Mouse (Mus musculus) spleen, adult 2 months (tissue): ENCODE results near the gene Psors1c2. TPM values are rescaled to one million over a fixed set of nuclear protein-coding genes. Genes with fewer than 3 reads are reported as not detected.

Source experiments
- DNase-seq, 2 experiments: peaks; one replicate each; pipeline versions ENCODE4 v3.0.0 to v3.0.0-alpha.2; 2012 to 2021; ENCODE audit warnings: low spot score in 2 of 2, low read depth in 1 of 2
- H3K27ac ChIP-seq: fragments of 200-500 bp; 2 replicates; pipeline ENCODE4 v1.5.1; 2012; ENCODE audit warnings: low read length, inconsistent platforms; ENCODE audit not compliant: insufficient read depth
- H3K27me3 ChIP-seq: fragments of 200-500 bp; 2 replicates; pipeline ENCODE4 v1.6.1; 2012; ENCODE audit warnings: mild to moderate bottlenecking, moderate library complexity, low read length, inconsistent platforms; ENCODE audit not compliant: control insufficient read depth, insufficient read depth
- H3K36me3 ChIP-seq: fragments of 200-500 bp; 2 replicates; pipeline ENCODE4 v1.6.1; 2012; ENCODE audit warnings: mild to moderate bottlenecking, low read length, inconsistent platforms; ENCODE audit not compliant: control insufficient read depth, insufficient read depth
- H3K4me1 ChIP-seq: fragments of 200-500 bp; 2 replicates; pipeline ENCODE4 v1.6.1; 2011; ENCODE audit warnings: inconsistent platforms; ENCODE audit not compliant: control insufficient read depth, insufficient read depth, insufficient read length
- H3K4me3 ChIP-seq: fragments of 200-500 bp; 2 replicates; pipeline ENCODE4 v1.5.1; 2011; ENCODE audit warnings: mild to moderate bottlenecking, inconsistent platforms; ENCODE audit not compliant: insufficient read depth, insufficient read length; ENCODE audit errors: extremely low read depth
- CTCF ChIP-seq: fragments of 200-500 bp; IDR thresholded peaks from 2 replicates; pipeline ENCODE4 v1.5.1; 2011; ENCODE audit warnings: mild to moderate bottlenecking, inconsistent platforms; ENCODE audit not compliant: insufficient read depth, insufficient read length, insufficient replicate concordance; ENCODE audit errors: extremely low read depth
- POLR2A ChIP-seq: fragments of 200-500 bp; IDR thresholded peaks from 2 replicates; pipeline ENCODE4 v1.6.1; 2011; ENCODE audit warnings: low read depth, low read length, inconsistent platforms
- WGBS: fragments of 180-500 bp; shearing (Covaris S2); methylation state at CpG from one replicate; pipeline ENCODE4 v1.1.7; 2018; 5-methylcytosine and 5-hydroxymethylcytosine counted together
- polyA plus RNA-seq: library from polyadenylated mRNA; depleted of rRNA; stranded (reverse); fragments of >200 nt; gene quantifications from 2 replicates; pipeline ENCODE4 v1.2.3, GENCODE M21; 2012

Psors1c2 gene
- polyA plus RNA-seq, 1 experiment: 0.09 TPM

DNA sequence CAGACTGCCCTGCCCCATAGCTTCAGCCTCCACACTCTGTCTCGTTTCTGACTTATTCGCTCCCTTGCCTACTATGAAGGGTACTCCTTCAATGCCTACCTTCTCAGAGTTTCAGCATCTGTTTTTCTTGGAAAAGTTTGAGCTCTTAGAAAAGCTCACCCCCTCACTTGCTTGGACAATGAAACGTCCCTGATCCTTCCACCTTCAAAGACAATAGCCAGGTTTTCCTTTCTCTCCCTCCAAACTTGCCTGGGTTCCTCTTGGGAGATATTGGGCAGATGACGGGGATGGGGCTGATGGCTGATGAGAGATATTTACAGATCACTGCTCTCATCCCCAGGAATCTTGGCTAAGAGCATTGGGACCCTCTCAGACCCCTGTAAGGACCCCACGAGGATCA lies 21.3 kb downstream of the Psors1c2 start:
- DNase-seq: no peak
- Histone ChIP-seq H3K4me3 (no peak overlapping the region), H3K36me3 (no peaks in the 10 kb centered on the region), H3K27me3 (no peaks in the 10 kb centered on the region), H3K27ac (no peak overlapping the region), H3K4me1 (no peaks in the 10 kb centered on the region)
- 81% methylated on average over 5 of the region's 5 CpGs for WGBS
- TF ChIP-seq CTCF (no peak), POLR2A (no peak)

DNA sequence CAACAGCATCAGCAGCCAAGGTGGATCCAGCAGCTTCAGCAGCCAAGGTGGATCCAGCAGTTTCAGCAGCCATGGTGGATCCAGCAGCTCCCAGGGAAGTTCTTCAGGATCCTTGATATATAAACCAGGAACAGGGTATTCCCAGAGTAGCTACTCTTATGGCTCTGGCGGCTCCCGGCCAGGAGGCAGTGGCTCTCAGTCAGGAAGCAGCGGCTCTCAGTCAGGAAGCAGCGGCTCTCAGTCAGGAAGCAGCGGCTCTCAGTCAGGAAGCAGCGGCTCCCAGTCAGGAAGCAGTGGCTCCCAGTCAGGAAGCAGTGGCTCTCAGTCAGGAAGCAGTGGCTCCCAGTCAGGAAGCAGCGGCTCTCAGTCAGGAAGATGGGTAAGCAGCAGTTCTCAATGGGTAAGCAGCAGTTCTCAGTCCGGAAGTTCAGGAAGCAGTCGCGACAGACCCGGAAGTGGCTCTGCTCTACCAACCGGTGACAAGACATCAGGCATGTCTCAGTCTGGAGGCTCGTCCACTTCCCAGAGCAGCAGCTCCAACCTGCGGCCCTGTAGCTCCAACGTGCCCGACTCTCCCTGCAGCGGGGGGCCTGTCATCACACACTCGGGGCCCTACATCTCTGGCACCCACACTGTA lies 21.9 kb downstream of the Psors1c2 start:
- WGBS: 86% methylated on average over 18 of the region's 18 CpGs
- Histone ChIP-seq H3K36me3 (no peaks in the 10 kb centered on the region), H3K27ac (no peak overlapping the region), H3K4me3 (no peak overlapping the region), H3K27me3 (no peaks in the 10 kb centered on the region), H3K4me1 (no peaks in the 10 kb centered on the region)
- no peak for DNase-seq
- TF ChIP-seq CTCF (no peak), POLR2A (no peak)

DNA sequence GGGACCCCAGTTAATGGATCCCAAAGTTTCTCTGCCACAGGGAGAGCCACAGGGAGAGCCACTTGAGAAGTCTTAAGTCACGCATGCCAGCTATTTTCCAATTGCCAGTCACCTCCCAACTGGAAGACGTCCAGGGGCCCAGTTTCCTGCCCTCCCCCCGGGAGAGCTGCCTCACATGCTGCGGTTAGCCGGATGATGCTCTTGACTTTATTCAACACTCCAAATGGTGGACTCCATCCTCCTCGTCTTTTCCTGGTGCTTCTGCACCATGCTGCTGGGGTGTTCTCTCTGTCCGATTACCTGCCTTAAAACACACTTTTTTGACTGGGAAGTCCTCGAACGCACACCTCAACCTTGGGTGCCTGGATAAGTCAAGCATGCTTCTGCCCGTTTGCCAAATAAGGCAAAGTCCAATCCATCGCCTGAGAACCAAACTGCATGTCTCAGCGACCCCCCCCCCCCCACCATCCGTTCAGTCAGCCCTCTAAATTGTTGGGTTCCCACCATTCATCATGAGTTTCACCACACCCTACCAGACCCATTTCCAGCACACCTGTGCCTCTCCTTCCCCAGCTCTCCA lies 23.3 kb downstream of the Psors1c2 start:
- H3K27me3 ChIP-seq: no peaks in the 10 kb centered on the region
- no peak for TF ChIP-seq POLR2A
- no peak for TF ChIP-seq CTCF
- no peak overlapping the region for H3K4me3 ChIP-seq
- H3K36me3 ChIP-seq: no peaks in the 10 kb centered on the region
- H3K27ac ChIP-seq: no peak overlapping the region
- WGBS: 88% methylated on average over 13 of the region's 13 CpGs
- DNase-seq: no peak
- no peaks in the 10 kb centered on the region for H3K4me1 ChIP-seq

DNA sequence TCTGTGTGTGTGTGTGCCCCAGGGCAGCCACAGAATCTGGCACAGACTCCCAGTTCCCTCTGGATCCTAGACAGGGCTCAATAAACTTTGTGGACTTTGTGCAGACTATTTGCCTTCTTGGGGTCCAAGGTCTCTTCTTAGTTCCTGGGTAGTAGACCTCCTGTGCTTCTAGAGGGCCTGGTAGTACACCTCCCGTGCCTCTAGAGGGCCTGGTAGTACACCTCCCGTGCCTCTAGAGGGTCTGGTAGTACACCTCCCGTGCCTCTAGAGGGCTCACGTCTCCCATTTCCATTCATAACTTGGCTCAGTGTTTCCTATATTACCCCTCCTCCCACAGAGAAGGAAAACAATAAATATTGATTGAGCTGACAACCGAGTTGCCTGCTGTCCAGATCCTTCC lies 23.8 kb downstream of the Psors1c2 start:
- 25% methylated on average over 5 of the region's 5 CpGs for WGBS
- no peak for DNase-seq
- Histone ChIP-seq H3K4me3 (no peak overlapping the region), H3K36me3 (no peaks in the 10 kb centered on the region), H3K27me3 (no peaks in the 10 kb centered on the region), H3K4me1 (no peaks in the 10 kb centered on the region), H3K27ac (no peak overlapping the region)
- TF ChIP-seq POLR2A (no peak), CTCF (peak; percentile 22; the same call in 1 of the 2 replicates)

DNA sequence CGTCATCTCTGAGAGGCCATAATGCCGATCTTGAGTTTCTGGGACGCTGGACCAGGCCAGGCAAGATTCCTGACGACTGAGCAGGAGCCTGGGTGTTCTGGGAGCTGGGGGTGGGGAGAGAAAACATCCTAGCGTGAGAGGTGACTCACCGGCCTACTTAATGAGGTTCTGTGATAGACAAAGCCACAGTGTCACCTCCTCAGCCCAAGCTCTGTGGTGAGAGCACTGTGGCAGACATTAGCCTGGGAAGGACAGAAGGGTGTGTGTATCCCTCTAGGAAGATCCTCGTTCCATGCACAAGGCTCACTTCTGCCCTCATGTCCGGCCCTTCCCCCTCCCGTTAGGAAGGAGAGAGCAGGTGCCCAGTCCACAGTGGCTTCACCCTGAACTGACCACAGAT lies 24.4 kb downstream of the Psors1c2 start:
- H3K36me3 ChIP-seq: no peaks in the 10 kb centered on the region
- 83% methylated on average over 9 of the region's 9 CpGs for WGBS
- H3K27me3 ChIP-seq: no peaks in the 10 kb centered on the region
- TF ChIP-seq CTCF (no peak), POLR2A (no peak)
- no peak overlapping the region for H3K27ac ChIP-seq
- no peak overlapping the region for H3K4me3 ChIP-seq
- no peak for DNase-seq
- no peaks in the 10 kb centered on the region for H3K4me1 ChIP-seq

DNA sequence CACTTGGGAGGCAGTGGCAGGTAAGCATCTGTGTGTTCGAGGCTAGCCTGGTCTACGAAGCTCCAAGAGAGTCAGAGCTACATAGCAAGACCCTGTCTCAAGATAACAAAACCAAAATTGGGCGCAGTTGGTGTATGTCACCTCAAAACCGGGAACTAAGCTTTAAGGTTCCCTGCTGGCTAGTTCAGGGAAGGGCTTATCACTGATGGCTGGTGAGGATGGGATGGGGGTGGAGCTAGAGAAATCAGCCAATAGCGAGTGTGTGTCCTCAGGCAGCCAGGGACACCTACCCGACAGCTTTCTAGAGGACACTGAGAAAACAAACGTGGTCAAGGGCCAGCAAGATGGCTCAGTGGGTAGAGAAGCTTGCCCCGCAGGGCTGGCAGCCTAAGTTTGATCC lies 25.2 kb downstream of the Psors1c2 start:
- Histone ChIP-seq H3K36me3 (no peaks in the 10 kb centered on the region), H3K4me3 (no peak overlapping the region), H3K4me1 (no peaks in the 10 kb centered on the region), H3K27me3 (no peaks in the 10 kb centered on the region), H3K27ac (no peak overlapping the region)
- DNase-seq: no peak
- TF ChIP-seq CTCF: no peak
- no peak for TF ChIP-seq POLR2A
- 70% methylated on average over 8 of the region's 8 CpGs for WGBS

DNA sequence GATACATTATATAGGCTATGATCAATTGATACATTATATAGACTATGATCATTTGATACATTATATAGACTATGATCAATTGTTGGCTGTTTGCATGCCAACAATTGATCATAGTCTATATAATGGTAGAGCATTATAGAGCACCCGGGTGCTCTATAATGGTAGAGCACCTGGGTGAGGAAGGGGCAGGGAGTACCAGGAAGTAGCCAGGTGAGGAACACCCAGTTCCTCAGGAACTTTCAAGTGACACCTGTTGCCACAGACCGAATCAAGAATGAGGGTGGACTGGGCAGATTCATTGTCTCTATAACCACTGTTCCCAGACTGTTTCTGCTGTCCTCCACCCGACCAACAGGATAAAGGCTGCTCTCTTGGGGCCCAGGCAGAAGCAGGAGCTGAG lies 34.1 kb downstream of the Psors1c2 start, which contains the start of gene 2300002M23Rik:
Gene 2300002M23Rik (plus strand): TSS at position 301 of the 400 bp plus-strand sequence.
- TF ChIP-seq POLR2A (no peak), CTCF (no peak)
- Histone ChIP-seq H3K4me3 (no peak within 1 kb of the TSS), H3K27ac (no peak within 1 kb of the TSS), H3K4me1 (no peaks in the 10 kb centered on the region), H3K36me3 (no peaks in the 10 kb centered on the region), H3K27me3 (peaks cover 3% of the 10 kb centered on the region; the same call in 1 of the 2 replicates)
- DNase-seq: no peak
- WGBS: 52% methylated on average over 3 of the region's 3 CpGs
